Mouse (Mus musculus) G1E-ER4 (cell line): Measurements from ENCODE around the gene Gpr108. TPM values are rescaled to one million over a fixed set of nuclear protein-coding genes. Genes with fewer than 3 reads are reported as not detected.

Experiments used
- GATA1 ChIP-seq: IDR thresholded peaks from one replicate; pipeline ENCODE4 v1.8.0; 2012; ENCODE audit warnings: low read length, inconsistent platforms
- polyA plus RNA-seq: library from polyadenylated mRNA; stranded (reverse); fragments of >175 nt; gene quantifications from 2 replicates; pipeline ENCODE4 v1.2.3, GENCODE M21; 2012

Gpr108 gene
- polyA plus RNA-seq, 1 experiment = 15.2 TPM

GRCm38 (mm10) chr17:57233038-57233437, 15.2 kb downstream of the Gpr108 start:
- TF ChIP-seq GATA1 = no peak

- TF ChIP-seq GATA1 = no peak
Observed at GRCm38 (mm10) chr17:57232200-57232599, 16.0 kb downstream of the Gpr108 start.

GRCm38 (mm10) chr17:57231321-57231771, 16.9 kb downstream of the Gpr108 start:
- no peak for TF ChIP-seq GATA1

GRCm38 (mm10) chr17:57230728-57231125, 17.5 kb downstream of the Gpr108 start:
- TF ChIP-seq GATA1 = no peak

GRCm38 (mm10) chr17:57229851-57230727, 18.2 kb downstream of the Gpr108 start:
- TF ChIP-seq GATA1 = no peak

- TF ChIP-seq GATA1 = no peak
Observed at GRCm38 (mm10) chr17:57228873-57229272, 19.4 kb downstream of the Gpr108 start.

- no peak for TF ChIP-seq GATA1
Observed at GRCm38 (mm10) chr17:57228014-57228413, 20.2 kb downstream of the Gpr108 start, which contains the start of gene C3. TSS of gene C3 (minus strand) at chr17:57228136.

GRCm38 (mm10) chr17:57227468-57227867, 20.8 kb downstream of the Gpr108 start:
- TF ChIP-seq GATA1 = no peak

GRCm38 (mm10) chr17:57223313-57223712, 24.9 kb downstream of the Gpr108 start:
- TF ChIP-seq GATA1 = no peak

- no peak for TF ChIP-seq GATA1
Observed at GRCm38 (mm10) chr17:57221911-57222310, 26.3 kb downstream of the Gpr108 start.

- no peak for TF ChIP-seq GATA1
Observed at GRCm38 (mm10) chr17:57219884-57220207, 28.4 kb downstream of the Gpr108 start.

GRCm38 (mm10) chr17:57219167-57219883, 28.9 kb downstream of the Gpr108 start:
- TF ChIP-seq GATA1 = no peak

GRCm38 (mm10) chr17:57218335-57218900, 29.8 kb downstream of the Gpr108 start:
- TF ChIP-seq GATA1 = no peak

GRCm38 (mm10) chr17:57214676-57215387, 33.4 kb downstream of the Gpr108 start:
- TF ChIP-seq GATA1 = no peak

- no peak for TF ChIP-seq GATA1
Observed at GRCm38 (mm10) chr17:57211501-57211900, 36.7 kb downstream of the Gpr108 start.

- TF ChIP-seq GATA1 = no peak
Observed at GRCm38 (mm10) chr17:57209330-57209729, 38.9 kb downstream of the Gpr108 start.

- TF ChIP-seq GATA1 = no peak
Observed at GRCm38 (mm10) chr17:57207938-57208337, 40.3 kb downstream of the Gpr108 start.
